Mouse (Mus musculus) lung, embryonic 14.5 days (tissue): ENCODE measurements at regions not wholly inside any gene's neighbourhood (a gene's known extent, or its start where the extent isn't known, plus 50 kb on each side); places are given as distances from the start of the nearest gene placed in this dataset.
"Not testable (repeated sequence)": the region's sequence is repeated elsewhere in the genome, so short reads cannot be mapped to it uniquely, and the experiment has no call there.

Experiments used
- ATAC-seq: fragments of 200-750 bp; cut with Nextera tagmentation; 2 replicates; pipeline ENCODE4 v1.8.0; 2017; ENCODE audit warnings: mild to moderate bottlenecking, moderate TSS enrichment, moderate library complexity; ENCODE audit not compliant: insufficient read depth
- DNase-seq: peaks from one replicate; pipeline ENCODE4 v3.0.0-alpha.2; 2015
- H3K27ac ChIP-seq: fragments of 300-500 bp; sonication (generic); 2 replicates; pipeline ENCODE4 v1.5.1; 2014; ENCODE audit warnings: low read depth, mild to moderate bottlenecking, moderate library complexity
- H3K27me3 ChIP-seq: fragments of 300-500 bp; sonication (generic); 2 replicates; pipeline ENCODE4 v1.6.1; 2014; ENCODE audit warnings: low read length, control low read depth; ENCODE audit not compliant: insufficient read depth
- H3K36me3 ChIP-seq: fragments of 300-500 bp; sonication (generic); 2 replicates; pipeline ENCODE4 v1.6.1; 2014; ENCODE audit warnings: control low read depth; ENCODE audit not compliant: insufficient read depth
- H3K4me1 ChIP-seq: fragments of 300-500 bp; sonication (generic); 2 replicates; pipeline ENCODE4 v1.6.1; 2014; ENCODE audit warnings: antibody characterized with exemption, control low read depth; ENCODE audit not compliant: insufficient read depth
- H3K4me2 ChIP-seq: fragments of 300-500 bp; sonication (generic); 2 replicates; pipeline ENCODE4 v1.6.1; 2014; ENCODE audit warnings: mild to moderate bottlenecking
- H3K4me3 ChIP-seq: fragments of 300-500 bp; sonication (generic); 2 replicates; pipeline ENCODE4 v1.5.1; 2014; ENCODE audit warnings: low read depth, low read length
- H3K9ac ChIP-seq: fragments of 300-500 bp; sonication (generic); 2 replicates; pipeline ENCODE4 v1.6.1; 2014
- H3K9me3 ChIP-seq: fragments of 300-500 bp; sonication (generic); 2 replicates; pipeline ENCODE4 v1.6.1; 2016; ENCODE audit warnings: low read depth, low read length, control low read depth
- CTCF ChIP-seq: IDR thresholded peaks from 2 replicates; pipeline ENCODE4 v1.5.1; 2016; ENCODE audit warnings: antibody characterized with exemption, low read depth
- WGBS: fragments of 180-500 bp; shearing (Covaris S2); extraction: QIAGEN DNeasy Blood & Tissue Kit; methylation state at CpG from one replicate; pipeline ENCODE4 v1.1.7; 2014; 5-methylcytosine and 5-hydroxymethylcytosine counted together

- ATAC-seq, result no peak
These were observed 495.2 kb downstream of the Hace1 start for GRCm38 (mm10) chr10:46072550-46073470.

GRCm38 (mm10) chr10:46087766-46088165, 510.1 kb downstream of the Hace1 start:
- no peaks in the 10 kb centered on the region for H3K9me3 ChIP-seq
- no peak for TF ChIP-seq CTCF
- no peak overlapping the region for H3K4me3 ChIP-seq
- H3K9ac ChIP-seq, result no peak overlapping the region
- no peaks in the 10 kb centered on the region for H3K4me1 ChIP-seq
- ATAC-seq (no peak), DNase-seq (no peak)
- H3K4me2 ChIP-seq, result no peak overlapping the region
- H3K27me3 ChIP-seq, result no peaks in the 10 kb centered on the region
- H3K27ac ChIP-seq, result no peak overlapping the region
- H3K36me3 ChIP-seq, result no peaks in the 10 kb centered on the region
- WGBS, result 23% methylated on average over 4 of the region's 4 CpGs

More at GRCm38 (mm10) chr10:46072550-46073470, 495.2 kb downstream of the Hace1 start:
- no peak overlapping the region for H3K4me3 ChIP-seq
- TF ChIP-seq CTCF, result no peak
- H3K9me3 ChIP-seq, result no peaks in the 10 kb centered on the region
- no peak for DNase-seq
- H3K4me1 ChIP-seq, result no peaks in the 10 kb centered on the region
- no peaks in the 10 kb centered on the region for H3K36me3 ChIP-seq
- H3K27ac ChIP-seq, result no peak overlapping the region
- no peaks in the 10 kb centered on the region for H3K27me3 ChIP-seq
- WGBS, result 46% methylated on average over 16 of the region's 16 CpGs
- no peak overlapping the region for H3K9ac ChIP-seq
- H3K4me2 ChIP-seq, result no peak overlapping the region

- no peak overlapping the region for H3K27ac ChIP-seq
- H3K27me3 ChIP-seq, result no peaks in the 10 kb centered on the region
- no peak overlapping the region for H3K4me3 ChIP-seq
- ATAC-seq, result no peak
- no peak overlapping the region for H3K9ac ChIP-seq
- H3K4me2 ChIP-seq, result no peak overlapping the region
- no peak for TF ChIP-seq CTCF
- H3K36me3 ChIP-seq, result no peaks in the 10 kb centered on the region
- no peaks in the 10 kb centered on the region for H3K9me3 ChIP-seq
- no peaks in the 10 kb centered on the region for H3K4me1 ChIP-seq
- no peak for DNase-seq
These were observed 523.2 kb downstream of the Hace1 start for GRCm38 (mm10) chr10:46100837-46101236.

GRCm38 (mm10) chr10:46108810-46109209, 531.2 kb downstream of the Hace1 start:
- Histone ChIP-seq H3K9me3 (no peaks in the 10 kb centered on the region), H3K27me3 (no peaks in the 10 kb centered on the region), H3K4me3 (no peak overlapping the region), H3K27ac (no peak overlapping the region), H3K4me1 (no peaks in the 10 kb centered on the region), H3K9ac (no peak overlapping the region), H3K36me3 (no peaks in the 10 kb centered on the region), H3K4me2 (no peak overlapping the region)
- ATAC-seq (no peak), DNase-seq (no peak)
- no peak for TF ChIP-seq CTCF
- WGBS, result 75% methylated on average over 4 of the region's 4 CpGs

- no peak overlapping the region for H3K9ac ChIP-seq
- TF ChIP-seq CTCF, result no peak
- no peak for DNase-seq
- no peak for ATAC-seq
- no peaks in the 10 kb centered on the region for H3K27me3 ChIP-seq
- 85% methylated on average over 5 of the region's 5 CpGs for WGBS
- H3K9me3 ChIP-seq, result no peaks in the 10 kb centered on the region
- no peak overlapping the region for H3K27ac ChIP-seq
- no peak overlapping the region for H3K4me3 ChIP-seq
- no peaks in the 10 kb centered on the region for H3K36me3 ChIP-seq
- no peaks in the 10 kb centered on the region for H3K4me1 ChIP-seq
- no peak overlapping the region for H3K4me2 ChIP-seq
These were observed 537.1 kb downstream of the Hace1 start for GRCm38 (mm10) chr10:46114631-46115130.

- not testable (repeated sequence) for DNase-seq, H3K9me3 ChIP-seq, H3K27me3 ChIP-seq, ATAC-seq, H3K4me1 ChIP-seq, H3K4me3 ChIP-seq, H3K9ac ChIP-seq, H3K4me2 ChIP-seq, H3K27ac ChIP-seq, H3K36me3 ChIP-seq
- WGBS, result 84% methylated on average over 2 of the region's 2 CpGs
These were observed 544.8 kb downstream of the Hace1 start for GRCm38 (mm10) chr10:46122409-46122808.

- no peak for TF ChIP-seq CTCF
- Histone ChIP-seq H3K4me2 (no peak overlapping the region), H3K4me3 (no peak overlapping the region), H3K27me3 (no peaks in the 10 kb centered on the region), H3K9ac (no peak overlapping the region), H3K36me3 (no peaks in the 10 kb centered on the region), H3K4me1 (no peaks in the 10 kb centered on the region), H3K27ac (no peak overlapping the region), H3K9me3 (no peaks in the 10 kb centered on the region)
- no peak for ATAC-seq
- DNase-seq, result no peak
These were observed 546.2 kb downstream of the Hace1 start for GRCm38 (mm10) chr10:46123795-46124194.
